Mouse (Mus musculus): ENCODE data around the gene Sh2b2. TPM values are rescaled to one million over a fixed set of nuclear protein-coding genes. Genes with fewer than 3 reads are reported as not detected.

Sh2b2 gene
- polyA plus RNA-seq, 1 experiment from 2014 or later: 17.1 TPM

DNA sequence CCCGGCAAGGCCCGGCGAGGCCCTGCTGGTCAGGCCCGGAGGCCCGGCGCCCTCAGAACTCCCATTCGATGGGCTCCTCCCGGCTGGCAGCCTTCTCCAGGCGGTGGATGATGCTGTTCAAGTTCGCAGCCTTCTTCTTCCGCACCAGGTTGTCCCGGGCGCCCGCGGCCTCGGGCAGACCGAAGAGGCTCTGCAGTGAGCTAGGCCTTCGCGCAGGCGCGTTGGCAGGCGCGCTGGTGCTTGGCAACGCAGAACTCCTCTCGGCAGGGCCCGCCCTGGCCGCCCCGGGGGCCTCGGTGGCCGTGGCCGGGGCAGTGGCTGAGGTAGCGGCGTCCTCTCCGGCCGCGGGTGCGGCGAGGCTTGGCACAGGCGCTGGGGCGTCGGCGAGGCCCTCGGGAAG lies 28.4 kb upstream of the Sh2b2 start:
- DNase-seq (ENCODE audit: low spot score) (no peak), ATAC-seq (replicated peaks; ENCODE audit: low FRiP score) (no peak)
- Histone ChIP-seq H3K9me3 (ENCODE audit: control insufficient read depth, low read length) (no peaks in the 10 kb centered on the region), H3K4me1 (replicated peaks; ENCODE audit: control insufficient read depth, insufficient read depth, low read length) (no peaks in the 10 kb centered on the region), H3K27ac (ENCODE audit: low read depth, low read length) (no peak overlapping the region), H3K27me3 (ENCODE audit: control insufficient read depth, insufficient read depth, low read length) (no peaks in the 10 kb centered on the region), H3K4me3 (ENCODE audit: low read depth, low read length) (no peak overlapping the region), H3K9ac (ENCODE audit: low read length) (no peak overlapping the region), H3K36me3 (ENCODE audit: control insufficient read depth, insufficient read depth, low read length) (peaks cover 23% of the 10 kb centered on the region), H3K4me2 (ENCODE audit: low read depth, low read length, severe bottlenecking) (no peak overlapping the region)
- 90% methylated on average over 41 of the region's 43 CpGs for WGBS

- Histone ChIP-seq H3K27me3 (ENCODE audit: control insufficient read depth, insufficient read depth, low read length) (no peaks in the 10 kb centered on the region), H3K27ac (ENCODE audit: low read depth, low read length) (no peak overlapping the region), H3K4me3 (ENCODE audit: low read depth, low read length) (no peak overlapping the region), H3K4me2 (ENCODE audit: low read depth, low read length, severe bottlenecking) (no peak overlapping the region), H3K9me3 (ENCODE audit: control insufficient read depth, low read length) (no peaks in the 10 kb centered on the region), H3K9ac (ENCODE audit: low read length) (no peak overlapping the region), H3K36me3 (ENCODE audit: control insufficient read depth, insufficient read depth, low read length) (peaks cover 9% of the 10 kb centered on the region), H3K4me1 (replicated peaks; ENCODE audit: control insufficient read depth, insufficient read depth, low read length) (no peaks in the 10 kb centered on the region)
- ATAC-seq (replicated peaks; ENCODE audit: low FRiP score): no peak
- no peak for DNase-seq (ENCODE audit: low spot score)
- 85% methylated on average over 4 of the region's 4 CpGs for WGBS
Measured at GRCm38 (mm10) chr5:136269937-136270336, 23.6 kb upstream of the Sh2b2 start.

DNA sequence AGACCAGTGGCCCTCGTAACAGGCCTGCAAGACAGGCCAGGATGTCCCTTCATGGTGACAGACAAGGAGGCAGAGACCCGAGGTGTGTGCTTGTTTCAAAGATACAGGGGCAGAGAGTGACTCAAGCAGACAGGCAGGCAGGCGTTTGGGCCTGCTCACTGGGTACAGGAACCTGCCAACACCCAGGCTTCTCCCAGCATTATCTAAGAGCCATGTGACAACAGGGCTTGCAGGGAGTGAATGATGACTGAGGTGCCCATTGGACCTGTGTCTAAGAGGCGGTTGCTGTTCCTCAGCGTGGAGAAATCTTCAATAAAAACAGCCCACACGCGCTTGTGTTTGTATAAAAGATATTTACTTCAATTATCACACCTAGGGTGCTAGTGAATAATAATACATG lies 19.7 kb upstream of the Sh2b2 start:
- Histone ChIP-seq H3K9me3 (ENCODE audit: control insufficient read depth, low read length) (no peaks in the 10 kb centered on the region), H3K36me3 (ENCODE audit: control insufficient read depth, insufficient read depth, low read length) (no peaks in the 10 kb centered on the region), H3K4me1 (replicated peaks; ENCODE audit: control insufficient read depth, insufficient read depth, low read length) (no peaks in the 10 kb centered on the region), H3K9ac (ENCODE audit: low read length) (no peak overlapping the region), H3K27ac (ENCODE audit: low read depth, low read length) (no peak overlapping the region), H3K27me3 (ENCODE audit: control insufficient read depth, insufficient read depth, low read length) (no peaks in the 10 kb centered on the region), H3K4me3 (ENCODE audit: low read depth, low read length) (no peak overlapping the region), H3K4me2 (ENCODE audit: low read depth, low read length, severe bottlenecking) (no peak overlapping the region)
- ATAC-seq (replicated peaks; ENCODE audit: low FRiP score): no peak
- WGBS: 83% methylated on average over 7 of the region's 7 CpGs
- no peak for DNase-seq (ENCODE audit: low spot score)

DNA sequence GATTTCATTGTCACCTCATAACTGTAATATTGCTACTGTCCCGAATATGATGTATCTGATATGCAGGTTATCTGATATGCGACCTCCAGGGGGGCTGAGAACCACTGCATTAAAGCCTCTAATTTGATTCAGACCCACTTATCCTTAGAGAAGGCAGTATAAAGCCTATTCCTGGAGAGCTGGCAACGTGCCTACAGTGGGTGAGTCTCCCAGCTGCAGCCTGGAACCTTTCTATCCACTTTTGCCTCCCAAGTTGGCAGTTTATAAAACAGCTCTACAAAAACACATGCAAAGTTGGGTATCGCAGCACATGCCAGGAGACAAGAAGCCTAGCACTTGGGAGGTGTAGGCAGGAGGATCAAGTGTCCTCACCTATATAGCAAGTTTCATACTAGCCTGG lies 17.0 kb upstream of the Sh2b2 start:
- Histone ChIP-seq H3K4me2 (ENCODE audit: low read depth, low read length, severe bottlenecking) (no peak overlapping the region), H3K4me1 (replicated peaks; ENCODE audit: control insufficient read depth, insufficient read depth, low read length) (no peaks in the 10 kb centered on the region), H3K9ac (ENCODE audit: low read length) (no peak overlapping the region), H3K27ac (ENCODE audit: low read depth, low read length) (no peak overlapping the region), H3K9me3 (ENCODE audit: control insufficient read depth, low read length) (no peaks in the 10 kb centered on the region), H3K27me3 (ENCODE audit: control insufficient read depth, insufficient read depth, low read length) (no peaks in the 10 kb centered on the region), H3K4me3 (ENCODE audit: low read depth, low read length) (no peak overlapping the region), H3K36me3 (ENCODE audit: control insufficient read depth, insufficient read depth, low read length) (no peaks in the 10 kb centered on the region)
- no peak for ATAC-seq (replicated peaks; ENCODE audit: low FRiP score)
- DNase-seq (ENCODE audit: low spot score): no peak
- 91% methylated on average over 4 of the region's 4 CpGs for WGBS

- Histone ChIP-seq H3K27me3 (ENCODE audit: control insufficient read depth, insufficient read depth, low read length) (no peaks in the 10 kb centered on the region), H3K36me3 (ENCODE audit: control insufficient read depth, insufficient read depth, low read length) (no peaks in the 10 kb centered on the region), H3K4me2 (ENCODE audit: low read depth, low read length, severe bottlenecking) (no peak overlapping the region), H3K9ac (ENCODE audit: low read length) (no peak overlapping the region), H3K9me3 (ENCODE audit: control insufficient read depth, low read length) (no peaks in the 10 kb centered on the region), H3K4me3 (ENCODE audit: low read depth, low read length) (no peak overlapping the region), H3K4me1 (replicated peaks; ENCODE audit: control insufficient read depth, insufficient read depth, low read length) (no peaks in the 10 kb centered on the region), H3K27ac (ENCODE audit: low read depth, low read length) (no peak overlapping the region)
- WGBS: 33% methylated on average over 6 of the region's 6 CpGs
- ATAC-seq (replicated peaks; ENCODE audit: low FRiP score): no peak
- peak; percentile 78 for DNase-seq (ENCODE audit: low spot score)
Measured at GRCm38 (mm10) chr5:136258919-136259318, 12.6 kb upstream of the Sh2b2 start.

GRCm38 (mm10) chr5:136252899-136253298 lies 6.5 kb upstream of the Sh2b2 start:
- Histone ChIP-seq H3K27me3 (ENCODE audit: control insufficient read depth, insufficient read depth, low read length) (no peaks in the 10 kb centered on the region), H3K4me2 (ENCODE audit: low read depth, low read length, severe bottlenecking) (no peak overlapping the region), H3K9me3 (ENCODE audit: control insufficient read depth, low read length) (no peaks in the 10 kb centered on the region), H3K9ac (ENCODE audit: low read length) (no peak overlapping the region), H3K27ac (ENCODE audit: low read depth, low read length) (no peak overlapping the region), H3K36me3 (ENCODE audit: control insufficient read depth, insufficient read depth, low read length) (no peaks in the 10 kb centered on the region), H3K4me3 (ENCODE audit: low read depth, low read length) (no peak overlapping the region), H3K4me1 (replicated peaks; ENCODE audit: control insufficient read depth, insufficient read depth, low read length) (no peaks in the 10 kb centered on the region)
- WGBS: 15% methylated on average over 17 of the region's 17 CpGs
- peak; percentile 88 for DNase-seq (ENCODE audit: low spot score)
- 0 out of 2 replicates have a peak, but pooled peaks have one; percentile 53 for ATAC-seq (replicated peaks; ENCODE audit: low FRiP score)

- WGBS: 50% methylated on average over 7 of the region's 7 CpGs
- ATAC-seq (replicated peaks; ENCODE audit: low FRiP score): no peak
- peak; percentile 69 for DNase-seq (ENCODE audit: low spot score)
Measured at GRCm38 (mm10) chr5:136251004-136251403, 4.6 kb upstream of the Sh2b2 start.

GRCm38 (mm10) chr5:136248441-136248840 lies 2.1 kb upstream of the Sh2b2 start:
- DNase-seq (ENCODE audit: low spot score) (no peak), ATAC-seq (replicated peaks; ENCODE audit: low FRiP score) (no peak)
- Histone ChIP-seq H3K9me3 (ENCODE audit: control insufficient read depth, low read length) (no peaks in the 10 kb centered on the region), H3K4me3 (ENCODE audit: low read depth, low read length) (no peak overlapping the region), H3K4me1 (replicated peaks; ENCODE audit: control insufficient read depth, insufficient read depth, low read length) (0 out of 2 replicates have a peak, but pooled peaks cover 2% of the 10 kb centered on the region), H3K36me3 (ENCODE audit: control insufficient read depth, insufficient read depth, low read length) (no peaks in the 10 kb centered on the region), H3K9ac (ENCODE audit: low read length) (no peak overlapping the region), H3K27me3 (ENCODE audit: control insufficient read depth, insufficient read depth, low read length) (no peaks in the 10 kb centered on the region), H3K27ac (ENCODE audit: low read depth, low read length) (no peak overlapping the region), H3K4me2 (ENCODE audit: low read depth, low read length, severe bottlenecking) (no peak overlapping the region)
- 64% methylated on average over 6 of the region's 6 CpGs for WGBS

More at GRCm38 (mm10) chr5:136251004-136251403, 4.6 kb upstream of the Sh2b2 start:
- no peak overlapping the region for H3K4me3 ChIP-seq (ENCODE audit: low read depth, low read length)
- no peak overlapping the region for H3K27ac ChIP-seq (ENCODE audit: low read depth, low read length)
- no peaks in the 10 kb centered on the region for H3K9me3 ChIP-seq (ENCODE audit: control insufficient read depth, low read length)
- H3K4me2 ChIP-seq (ENCODE audit: low read depth, low read length, severe bottlenecking): no peak overlapping the region
- H3K27me3 ChIP-seq (ENCODE audit: control insufficient read depth, insufficient read depth, low read length): no peaks in the 10 kb centered on the region
- H3K9ac ChIP-seq (ENCODE audit: low read length): no peak overlapping the region
- H3K36me3 ChIP-seq (ENCODE audit: control insufficient read depth, insufficient read depth, low read length): no peaks in the 10 kb centered on the region
- H3K4me1 ChIP-seq (replicated peaks; ENCODE audit: control insufficient read depth, insufficient read depth, low read length): no peaks in the 10 kb centered on the region

Data from forebrain, embryonic 11.5 days (tissue).